Mouse (Mus musculus): Measurements from ENCODE around the gene Ndufb11. TPM values are rescaled to one million over a fixed set of nuclear protein-coding genes. Genes with fewer than 3 reads are reported as not detected.

Ndufb11 gene
- polyA plus RNA-seq, 1 experiment from 2014 or later = 203 TPM

GRCm38 (mm10) chrX:20587968-20588367 lies 29.5 kb downstream of the Ndufb11 start:
- Histone ChIP-seq H3K4me1 (no peaks in the 10 kb centered on the region), H3K9ac (no peak overlapping the region), H3K27me3 (no peaks in the 10 kb centered on the region), H3K9me3 (no peaks in the 10 kb centered on the region), H3K27ac (no peak overlapping the region), H3K36me3 (replicated peaks) (no peaks in the 10 kb centered on the region), H3K4me2 (no peak overlapping the region), H3K4me3 (replicated peaks) (no peak overlapping the region)
- WGBS = 24% methylated on average over 4 of the region's 4 CpGs
- ATAC-seq (ENCODE audit: low FRiP score) = no peak

- H3K4me2 ChIP-seq = no peak overlapping the region
- no peak overlapping the region for H3K27ac ChIP-seq
- ATAC-seq (ENCODE audit: low FRiP score) = no peak
- H3K9me3 ChIP-seq = no peaks in the 10 kb centered on the region
- H3K9ac ChIP-seq = no peak overlapping the region
- 79% methylated on average over 4 of the region's 4 CpGs for WGBS
- H3K27me3 ChIP-seq = no peaks in the 10 kb centered on the region
- no peaks in the 10 kb centered on the region for H3K4me1 ChIP-seq
- no peaks in the 10 kb centered on the region for H3K36me3 ChIP-seq (replicated peaks)
- no peak overlapping the region for H3K4me3 ChIP-seq (replicated peaks)
Measured at GRCm38 (mm10) chrX:20573927-20574326, 43.5 kb downstream of the Ndufb11 start.

- Histone ChIP-seq H3K36me3 (replicated peaks) (no peaks in the 10 kb centered on the region), H3K4me2 (no peak overlapping the region), H3K27ac (no peak overlapping the region), H3K9ac (no peak overlapping the region), H3K4me3 (replicated peaks) (no peak overlapping the region), H3K4me1 (no peaks in the 10 kb centered on the region), H3K27me3 (no peaks in the 10 kb centered on the region), H3K9me3 (no peaks in the 10 kb centered on the region)
- WGBS = 86% methylated on average over 9 of the region's 9 CpGs
- no peak for ATAC-seq (ENCODE audit: low FRiP score)
Measured at GRCm38 (mm10) chrX:20572683-20573082, 44.7 kb downstream of the Ndufb11 start.

- no peaks in the 10 kb centered on the region for H3K4me1 ChIP-seq
- 50% methylated on average over 2 of the region's 2 CpGs for WGBS
- ATAC-seq (ENCODE audit: low FRiP score) = peak; percentile 33; the same call in 1 of the 2 replicates
Measured at GRCm38 (mm10) chrX:20571024-20571423, 46.4 kb downstream of the Ndufb11 start.

More at GRCm38 (mm10) chrX:20571024-20571423, 46.4 kb downstream of the Ndufb11 start:
- no peak overlapping the region for H3K4me3 ChIP-seq (replicated peaks)
- H3K9ac ChIP-seq = no peak overlapping the region
- H3K4me2 ChIP-seq = no peak overlapping the region
- no peaks in the 10 kb centered on the region for H3K36me3 ChIP-seq (replicated peaks)
- H3K9me3 ChIP-seq = no peaks in the 10 kb centered on the region
- no peaks in the 10 kb centered on the region for H3K27me3 ChIP-seq
- no peak overlapping the region for H3K27ac ChIP-seq

Other genes with a start within 250 kb of the Ndufb11 start
- gene Jade3, start 191.9 kb downstream of the Ndufb11 start, polyA plus RNA-seq (2016; fragmentation: Nextera tagmentation; extraction: Ambion mirVana) = 10.5 and 11.0 TPM in 2 replicates
- gene Rgn, start 67.8 kb downstream of the Ndufb11 start, polyA plus RNA-seq (2016; fragmentation: Nextera tagmentation; extraction: Ambion mirVana) = 0.19 and 0.53 TPM in 2 replicates
- 84.9 and 89.2 TPM in 2 replicates for gene Rbm10, start 116 bp downstream of the Ndufb11 start, polyA plus RNA-seq (2016; fragmentation: Nextera tagmentation; extraction: Ambion mirVana)
- 336 and 380 TPM in 2 replicates for gene Uba1, start 40.7 kb upstream of the Ndufb11 start, polyA plus RNA-seq (2016; fragmentation: Nextera tagmentation; extraction: Ambion mirVana)
- 136 and 142 TPM in 2 replicates for gene Cdk16, start 70.3 kb upstream of the Ndufb11 start, polyA plus RNA-seq (2016; fragmentation: Nextera tagmentation; extraction: Ambion mirVana)
- 72.8 and 77.7 TPM in 2 replicates for gene Usp11, start 86.3 kb upstream of the Ndufb11 start, polyA plus RNA-seq (2016; fragmentation: Nextera tagmentation; extraction: Ambion mirVana)
- 132 and 133 TPM in 2 replicates for gene Araf, start 180.2 kb upstream of the Ndufb11 start, polyA plus RNA-seq (2016; fragmentation: Nextera tagmentation; extraction: Ambion mirVana)